Comparison of ENCODE assay signal across 10 mouse cellular contexts in the genomic region with DNA sequence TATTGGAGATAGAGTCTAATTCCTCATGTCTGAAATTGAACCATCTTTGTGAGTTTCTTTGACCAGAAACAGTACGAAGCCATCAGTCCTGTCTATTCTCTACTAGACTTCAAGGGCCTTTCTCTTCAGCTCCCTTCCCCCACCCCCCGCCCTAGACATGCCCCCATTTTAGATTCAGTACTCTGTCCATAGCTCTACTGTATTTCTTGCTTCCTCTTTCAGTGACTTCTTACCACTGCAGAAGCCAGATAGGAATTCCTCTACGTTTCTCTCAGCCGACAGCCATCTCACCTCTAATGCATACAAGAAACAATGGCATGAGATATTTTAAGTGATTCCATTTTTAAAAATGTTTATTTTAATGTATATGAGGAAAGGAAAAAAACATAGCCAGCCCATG.
"Had no signal": no experiment of that assay in that cellular context is flagged by ENCODE, and none has a peak within 500 bp of the region (broad histone marks: within the 10 kb centered on the region; RNA-seq: fewer than 3 reads in every experiment).

No protein-coding gene starts in this region.

- DNase-seq: kidney, adult 2 months; kidney, postnatal 25 days; layer of hippocampus, adult 9-11 months; liver; lung, adult 18-20 months; lung, postnatal 10 days; lung, postnatal 36 days; retina, postnatal 1 day had no signal

- ATAC-seq: liver, embryonic 12.5 days; midbrain, embryonic 15.5 days had no signal
